ENCODE assay signal across 19 mouse cellular contexts in the genomic region with DNA sequence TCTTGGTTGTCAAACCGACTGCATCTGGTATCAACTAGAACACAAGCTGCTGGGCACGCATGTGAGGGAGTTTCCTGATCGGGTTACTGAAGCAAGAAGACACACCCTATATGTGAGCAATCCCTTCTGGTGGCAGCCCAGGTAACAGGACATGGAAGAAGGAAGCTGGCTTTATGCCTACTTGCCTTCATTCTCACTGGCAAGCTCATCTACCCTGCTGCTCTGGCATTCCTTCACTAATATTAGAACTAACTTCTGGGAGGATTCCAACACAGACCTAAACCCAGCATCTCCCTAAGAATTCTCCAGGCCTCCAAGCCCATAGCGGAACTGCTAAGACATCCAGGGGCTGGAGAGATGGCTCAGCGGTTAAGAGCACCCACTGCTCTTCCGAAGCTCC.
"Had no signal": no experiment of that assay in that cellular context is flagged by ENCODE, and none has a peak within 500 bp of the region (broad histone marks: within the 10 kb centered on the region; RNA-seq: fewer than 3 reads in every experiment).

No protein-coding gene starts in this region.

- H3K4me2 ChIP-seq: lung, embryonic 14.5 days; midbrain, embryonic 12.5 days; neural tube, embryonic 13.5 days; neural tube, embryonic 15.5 days had no signal

- ATAC-seq: midbrain, embryonic 16.5 days had no signal

- H3K9ac ChIP-seq: lung, embryonic 14.5 days; midbrain, embryonic 12.5 days; neural tube, embryonic 13.5 days; neural tube, embryonic 15.5 days had no signal

- H3K9me3 ChIP-seq: midbrain, embryonic 10.5 days; midbrain, embryonic 12.5 days; neural tube, embryonic 13.5 days; neural tube, embryonic 15.5 days had no signal

- H3K27me3 ChIP-seq: midbrain, embryonic 12.5 days; neural tube, embryonic 13.5 days; neural tube, embryonic 15.5 days had no signal

- DNase-seq: lung, adult 18-20 months; lung, embryonic 14.5 days; lung, postnatal 10 days; lung, postnatal 4 days; midbrain, embryonic 14.5 days; retina, postnatal 1 day; right cerebral cortex, adult 18-20 months; right cerebral cortex, postnatal 25 days; right cerebral cortex, postnatal 4 days; spleen, adult 18-20 months; thymus, adult 2 months; thymus, postnatal 25 days; thymus, postnatal 4 days had no signal

- H3K4me1 ChIP-seq: midbrain, embryonic 10.5 days; midbrain, embryonic 12.5 days; neural tube, embryonic 13.5 days; neural tube, embryonic 15.5 days had no signal

- H3K36me3 ChIP-seq: midbrain, embryonic 10.5 days; midbrain, embryonic 12.5 days; neural tube, embryonic 13.5 days; neural tube, embryonic 15.5 days had no signal

- H3K27ac ChIP-seq: midbrain, embryonic 10.5 days; midbrain, embryonic 12.5 days; neural tube, embryonic 13.5 days; neural tube, embryonic 15.5 days had no signal

- H3K4me3 ChIP-seq: midbrain, embryonic 10.5 days; midbrain, embryonic 12.5 days; myocyte; neural tube, embryonic 13.5 days; neural tube, embryonic 15.5 days had no signal
